Mouse (Mus musculus) embryo, embryonic 9.5 days (tissue): ENCODE measurements around the gene Pik3ip1.

Source experiments
- DNase-seq: peaks from one replicate; pipeline ENCODE4 v3.0.0-alpha.2; 2017; ENCODE audit errors: extremely low spot score

Gene Pik3ip1

DNA sequence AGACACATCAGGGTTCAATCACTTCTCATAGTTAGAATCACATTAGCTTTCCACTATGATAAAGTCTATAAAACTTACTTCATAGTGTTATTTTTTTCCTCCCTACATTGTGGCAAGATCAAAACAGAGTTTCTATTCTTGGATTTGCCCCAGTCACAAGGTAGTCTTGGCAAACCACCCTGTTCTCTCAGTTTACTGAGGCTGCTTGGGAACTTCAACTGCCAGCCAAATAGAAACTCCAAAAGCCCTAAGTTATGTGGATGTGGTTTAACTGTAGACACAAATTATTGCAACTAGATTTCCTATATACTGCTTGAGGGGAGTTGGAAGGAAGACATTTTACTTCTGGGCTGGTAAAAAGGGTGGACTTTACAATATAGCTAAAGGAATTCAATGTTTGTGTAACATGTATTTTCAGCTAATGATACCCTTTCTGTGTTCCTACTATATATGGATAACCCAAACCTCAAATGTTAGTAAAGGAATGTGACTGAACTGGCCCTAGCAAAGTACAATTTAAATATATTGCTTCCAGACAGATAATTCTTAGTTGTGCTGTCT, at the start of gene Pik3ip1:
Pik3ip1 (plus strand) TSS at position 511 of the 561 bp plus-strand sequence.
- no peak for DNase-seq

GRCm38 (mm10) chr11:3282887-3283286, 47.3 kb upstream of the Pik3ip1 start:
- DNase-seq, result no peak

- DNase-seq, result no peak
These were observed 46.6 kb upstream of the Pik3ip1 start for GRCm38 (mm10) chr11:3283645-3284044.

DNA sequence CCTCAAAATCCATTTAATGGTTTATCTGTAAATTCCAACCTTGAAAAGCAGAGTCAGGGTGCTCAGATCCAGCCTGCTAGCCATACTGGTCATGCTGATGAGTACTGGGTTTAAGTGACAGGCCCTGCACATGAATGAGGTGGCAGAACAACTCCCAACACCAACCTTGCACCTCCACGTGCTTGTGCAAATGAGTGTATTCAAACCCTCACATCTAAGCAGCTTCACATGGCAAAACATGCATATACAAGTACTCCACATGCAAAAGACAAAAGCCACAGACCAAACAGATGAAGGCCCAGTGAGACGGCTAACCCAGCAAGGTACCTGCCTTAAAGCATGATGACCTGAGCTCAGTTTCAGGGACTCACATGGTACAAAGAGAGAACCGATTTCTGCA, 44.3 kb upstream of the Pik3ip1 start:
- no peak for DNase-seq

DNA sequence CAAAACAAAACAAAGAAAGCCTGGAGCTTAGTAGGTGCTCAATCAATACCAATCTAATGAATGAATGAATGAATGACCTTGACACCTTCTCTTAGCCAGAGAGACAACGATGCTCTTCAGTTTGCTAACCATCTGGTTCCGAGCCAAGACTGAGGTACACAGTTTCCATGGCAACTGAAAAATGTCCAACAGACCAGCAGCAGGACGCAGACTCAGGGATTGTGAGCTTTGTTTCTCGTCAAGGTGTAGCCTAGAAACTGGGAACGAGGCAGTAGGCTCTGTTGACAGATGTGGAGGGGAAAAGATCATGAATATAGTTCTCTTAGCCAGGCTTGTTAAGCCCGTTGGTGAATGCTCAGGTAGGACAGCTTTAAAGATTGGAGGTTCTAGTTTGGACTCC, 43.1 kb upstream of the Pik3ip1 start:
- no peak for DNase-seq

- no peak for DNase-seq
These were observed 42.3 kb upstream of the Pik3ip1 start for GRCm38 (mm10) chr11:3287921-3288320.

DNA sequence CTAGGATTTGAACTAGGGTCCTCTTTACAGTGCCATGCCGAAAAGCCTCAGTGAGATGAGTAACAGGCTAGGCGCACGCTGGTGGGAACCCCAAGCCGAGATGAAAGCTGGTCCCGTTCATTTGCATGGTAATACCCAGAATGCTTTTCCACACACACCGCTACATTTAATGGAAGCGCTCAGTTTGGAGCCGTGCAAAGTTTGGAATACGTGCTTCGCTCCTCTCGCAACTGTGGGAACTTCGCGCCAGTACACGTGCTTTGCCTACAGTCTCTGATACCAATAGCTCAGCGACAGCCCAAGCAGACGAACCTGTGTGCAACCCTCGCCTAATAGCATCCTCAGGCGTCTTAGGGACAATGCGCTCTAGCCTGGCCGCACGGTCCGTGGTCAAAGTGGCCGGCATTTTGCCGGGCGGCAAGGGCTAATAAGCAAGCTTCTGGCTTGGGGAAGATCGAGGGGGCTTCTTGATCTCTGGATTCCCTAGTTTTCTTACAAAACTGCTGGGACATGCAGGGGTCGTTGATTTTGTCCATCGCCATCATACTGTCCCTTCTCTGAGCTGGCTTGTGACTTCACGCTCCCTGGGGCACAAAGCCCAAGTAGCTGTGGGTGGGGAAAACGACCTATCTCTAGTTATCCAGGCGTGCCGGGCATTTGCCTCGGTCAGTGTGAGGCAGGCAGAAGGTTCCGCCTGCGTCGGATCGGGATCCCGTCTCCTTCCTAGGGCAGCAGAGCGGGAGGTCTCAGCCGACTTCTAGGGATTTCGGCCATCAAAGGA, 41.5 kb upstream of the Pik3ip1 start, which contains the start of gene Patz1:
Patz1 (plus strand) TSS at position 354 of the 781 bp plus-strand sequence.
- DNase-seq, result peak; percentile 83

GRCm38 (mm10) chr11:3289302-3289802, 40.8 kb upstream of the Pik3ip1 start:
- DNase-seq, result peak; percentile 96

- peak; percentile 91 for DNase-seq
These were observed 40.2 kb upstream of the Pik3ip1 start for GRCm38 (mm10) chr11:3289803-3290639.

- peak; percentile 54 for DNase-seq
These were observed 39.4 kb upstream of the Pik3ip1 start for GRCm38 (mm10) chr11:3290640-3291310.

DNA sequence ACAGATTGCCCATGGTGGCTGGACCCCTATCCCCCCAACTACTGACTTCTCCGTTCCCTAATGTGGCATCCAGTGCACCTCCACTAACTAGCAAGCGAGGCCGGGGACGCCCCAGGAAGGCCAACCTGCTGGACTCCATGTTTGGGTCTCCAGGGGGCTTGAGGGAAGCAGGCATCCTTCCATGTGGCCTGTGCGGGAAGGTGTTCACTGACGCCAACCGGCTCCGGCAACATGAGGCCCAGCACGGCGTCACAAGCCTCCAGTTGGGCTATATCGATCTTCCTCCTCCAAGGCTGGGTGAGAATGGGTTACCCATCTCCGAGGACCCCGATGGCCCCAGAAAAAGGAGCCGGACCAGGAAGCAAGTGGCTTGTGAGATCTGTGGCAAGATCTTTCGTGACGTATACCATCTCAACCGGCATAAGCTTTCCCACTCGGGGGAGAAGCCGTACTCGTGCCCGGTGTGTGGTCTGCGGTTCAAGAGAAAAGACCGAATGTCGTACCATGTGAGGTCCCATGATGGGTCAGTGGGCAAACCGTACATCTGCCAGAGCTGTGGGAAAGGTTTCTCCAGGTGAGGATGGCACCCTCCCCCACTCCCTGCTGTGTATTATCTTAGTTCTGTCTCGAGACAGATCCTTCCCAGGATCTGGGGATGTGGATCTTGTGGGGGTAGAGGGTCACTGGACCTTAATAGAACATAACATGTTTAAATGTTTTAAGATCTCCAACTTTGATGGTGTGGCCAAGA, 38.7 kb upstream of the Pik3ip1 start:
- no peak for DNase-seq

DNA sequence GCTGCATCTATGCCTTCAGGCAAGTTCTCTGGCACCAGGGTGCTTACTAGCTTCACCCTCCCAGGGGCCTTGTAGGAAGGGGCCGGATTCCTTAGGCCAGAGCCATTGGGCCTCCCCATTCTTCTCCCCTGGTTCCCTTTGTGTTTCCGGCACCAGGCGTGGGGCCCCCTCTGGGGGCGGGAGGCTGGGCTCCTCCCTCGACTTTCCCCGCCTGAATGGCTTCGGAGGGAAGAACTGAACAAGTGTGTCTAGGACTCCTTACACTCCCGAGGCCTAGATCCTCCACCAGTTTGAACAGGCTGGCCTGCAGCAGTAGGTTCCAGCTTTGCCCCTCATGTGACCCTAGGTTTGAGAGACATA, 38.2 kb upstream of the Pik3ip1 start:
- DNase-seq, result peak; percentile 88

GRCm38 (mm10) chr11:3292711-3293249, 37.4 kb upstream of the Pik3ip1 start:
- DNase-seq, result peak; percentile 90

GRCm38 (mm10) chr11:3293361-3293760, 36.8 kb upstream of the Pik3ip1 start:
- DNase-seq, result no peak

DNA sequence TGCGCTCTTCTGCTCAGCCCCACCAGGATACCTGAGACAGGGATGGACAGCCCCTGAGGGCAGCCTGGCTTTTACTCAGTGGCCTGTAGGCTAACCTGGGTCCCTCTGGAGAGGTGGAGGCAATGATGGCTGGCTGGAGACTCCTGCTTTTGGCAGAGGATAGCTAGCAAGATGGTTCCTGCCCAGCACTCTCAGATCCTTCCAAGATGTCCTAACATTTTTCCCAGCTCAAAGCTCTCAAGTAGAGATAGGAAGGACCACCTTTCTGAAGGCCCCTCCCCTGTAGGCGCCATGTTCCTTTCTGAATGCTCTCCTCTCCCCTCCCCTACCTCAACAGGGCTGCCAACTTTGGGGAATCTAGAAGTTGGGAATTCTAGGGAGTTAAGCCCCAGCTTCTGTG, 35.6 kb upstream of the Pik3ip1 start:
- DNase-seq, result no peak

- no peak for DNase-seq
These were observed 34.1 kb upstream of the Pik3ip1 start for GRCm38 (mm10) chr11:3296056-3296455.

DNA sequence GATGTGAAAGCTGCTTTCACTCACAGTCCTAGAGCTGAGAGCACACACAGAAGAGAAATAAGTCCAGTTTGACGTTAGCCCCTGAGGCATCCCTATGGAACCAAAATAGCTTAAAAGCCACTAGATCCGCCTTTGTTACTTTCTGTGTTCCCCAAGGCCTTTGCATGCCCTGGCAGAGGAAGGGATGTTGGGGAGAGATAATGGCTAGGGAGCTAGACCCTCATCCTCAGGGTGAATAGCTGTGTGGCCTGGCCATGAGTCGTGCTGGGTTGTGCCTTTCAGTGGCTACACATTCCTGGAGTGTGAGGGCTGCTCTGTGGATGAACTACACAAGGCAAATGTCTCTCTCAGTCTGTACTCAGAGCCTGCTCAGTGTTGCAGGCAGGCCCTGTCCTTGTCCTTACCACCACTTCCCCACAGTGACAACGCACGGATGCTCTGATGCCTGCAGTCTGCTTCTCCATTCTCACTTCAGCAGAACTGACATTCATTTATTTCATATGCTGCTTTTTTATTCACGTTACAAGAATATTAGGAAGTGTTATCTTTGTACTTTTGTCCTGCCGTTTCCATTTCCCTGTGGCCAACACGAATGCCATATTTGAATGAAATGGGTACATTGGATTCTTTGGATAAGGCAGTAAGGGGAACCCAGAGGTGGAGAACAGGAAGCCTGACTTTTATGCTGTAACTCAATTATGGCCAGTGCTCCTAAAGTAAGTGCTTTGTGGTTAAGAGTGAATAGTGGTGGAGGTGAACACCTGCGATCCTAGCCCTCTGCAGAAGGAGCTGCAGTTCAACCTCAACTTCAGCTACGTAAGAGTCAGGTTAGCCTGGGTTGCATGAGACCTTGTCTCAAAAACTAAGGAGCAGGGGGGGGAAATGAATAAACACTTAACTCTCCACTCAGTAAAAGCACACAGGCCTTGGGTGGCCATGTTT, 32.1 kb upstream of the Pik3ip1 start:
- DNase-seq, result no peak

DNA sequence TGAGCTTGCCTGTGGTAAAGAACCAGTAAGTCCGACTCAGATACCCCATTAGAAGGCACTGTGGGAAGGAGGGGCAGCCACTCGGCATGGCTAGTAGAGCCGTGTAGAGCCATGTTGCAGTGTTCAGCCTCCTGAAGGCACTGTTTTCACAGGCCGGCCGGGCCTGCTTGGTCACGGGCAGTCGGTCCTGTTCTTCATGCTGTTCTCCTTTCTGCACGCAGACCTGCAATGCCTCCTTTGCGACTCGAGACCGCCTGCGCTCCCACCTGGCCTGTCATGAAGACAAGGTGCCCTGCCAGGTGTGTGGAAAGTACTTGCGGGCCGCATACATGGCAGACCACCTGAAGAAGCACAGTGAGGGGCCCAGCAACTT, 31.4 kb upstream of the Pik3ip1 start:
- no peak for DNase-seq

GRCm38 (mm10) chr11:3301075-3301474, 29.1 kb upstream of the Pik3ip1 start:
- no peak for DNase-seq

DNA sequence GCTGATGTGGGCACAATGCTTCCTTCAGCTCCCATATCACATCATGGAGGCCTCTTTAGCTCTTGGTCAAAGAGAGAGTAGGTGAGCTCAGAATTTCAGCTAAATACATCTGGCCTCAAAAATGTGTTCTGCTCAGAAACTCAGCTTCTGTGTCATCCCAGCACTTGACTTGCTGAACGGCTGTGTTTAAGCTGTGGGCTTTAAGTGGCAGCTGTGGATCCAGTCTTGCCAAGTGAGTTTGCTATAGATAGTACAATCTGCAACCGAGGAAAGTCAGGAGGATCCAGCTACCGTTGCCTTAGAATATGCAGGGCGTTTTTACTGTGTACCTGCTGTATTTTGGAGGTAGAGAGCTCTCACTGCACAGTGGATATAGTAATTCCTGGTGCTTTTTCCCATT, 27.8 kb upstream of the Pik3ip1 start:
- no peak for DNase-seq
